Mouse (Mus musculus) lung, postnatal 0 days (tissue): ENCODE measurements around the gene Fam178b. TPM values are rescaled to one million over a fixed set of nuclear protein-coding genes. Genes with fewer than 3 reads are reported as not detected.
A peak's percentile ranks its signal among the peaks of the same experiment; 100 is the strongest.

Source experiments
- ATAC-seq: fragments of 200-750 bp; cut with Nextera tagmentation; 2 replicates; pipeline ENCODE4 v1.8.0; 2017; ENCODE audit warnings: moderate library complexity
- DNase-seq: peaks from one replicate; pipeline ENCODE4 v3.0.0-alpha.2; 2016; ENCODE audit warnings: low spot score
- H3K27ac ChIP-seq: fragments of 300-500 bp; sonication (generic); 2 replicates; pipeline ENCODE4 v1.5.1; 2014; ENCODE audit warnings: antibody characterized with exemption, mild to moderate bottlenecking, low read length, mixed read lengths
- H3K27me3 ChIP-seq: fragments of 300-500 bp; sonication (generic); replicated peaks from 2 replicates; pipeline ENCODE4 v1.6.1; 2014; ENCODE audit warnings: low read length, mixed read lengths; ENCODE audit not compliant: insufficient read depth
- H3K36me3 ChIP-seq: fragments of 300-500 bp; sonication (generic); 2 replicates; pipeline ENCODE4 v1.6.1; 2014; ENCODE audit warnings: low read length, mixed read lengths; ENCODE audit not compliant: insufficient read depth
- H3K4me1 ChIP-seq: fragments of 300-500 bp; sonication (generic); 2 replicates; pipeline ENCODE4 v1.6.1; 2014; ENCODE audit warnings: antibody characterized with exemption, low read depth, low read length, mixed read lengths; ENCODE audit not compliant: insufficient read depth
- H3K4me2 ChIP-seq: fragments of 300-500 bp; sonication (generic); replicated peaks from 2 replicates; pipeline ENCODE4 v1.6.1; 2014; ENCODE audit warnings: low read depth, mild to moderate bottlenecking, low read length, moderate library complexity, mixed read lengths
- H3K4me3 ChIP-seq: fragments of 300-500 bp; sonication (generic); 2 replicates; pipeline ENCODE4 v1.5.1; 2014; ENCODE audit warnings: low read depth, low read length
- H3K9ac ChIP-seq: fragments of 300-500 bp; sonication (generic); replicated peaks from 2 replicates; pipeline ENCODE4 v1.6.1; 2014; ENCODE audit warnings: low read depth, mild to moderate bottlenecking
- H3K9me3 ChIP-seq: fragments of 300-500 bp; sonication (generic); 2 replicates; pipeline ENCODE4 v1.6.1; 2016; ENCODE audit warnings: low read length, mixed read lengths
- CTCF ChIP-seq: IDR thresholded peaks from 2 replicates; pipeline ENCODE4 v1.5.1; 2016; ENCODE audit warnings: antibody characterized with exemption, mild to moderate bottlenecking
- EP300 ChIP-seq: IDR thresholded peaks from 2 replicates; pipeline ENCODE4 v1.6.1; 2016; ENCODE audit warnings: antibody characterized with exemption, mild to moderate bottlenecking, control low read depth
- WGBS: fragments of 180-500 bp; shearing (Covaris S2); extraction: QIAGEN DNeasy Blood & Tissue Kit; methylation state at CpG from one replicate; pipeline ENCODE4 v1.1.7; 2014; 5-methylcytosine and 5-hydroxymethylcytosine counted together
- polyA plus RNA-seq: library from polyadenylated mRNA; unstranded; fragments of >200 nt; fragmentation: Nextera tagmentation; extraction: Ambion mirVana; gene quantifications from 2 replicates; pipeline ENCODE4 v1.2.1, GENCODE M21; 2015

The Fam178b gene
- polyA plus RNA-seq, 1 experiment from 2014 or later: 5.1 TPM

GRCm38 (mm10) chr1:36567818-36568603, 115.0 kb downstream of the Fam178b start:
- Histone ChIP-seq H3K9ac (no peak overlapping the region), H3K27me3 (no peaks in the 10 kb centered on the region), H3K4me2 (no peak overlapping the region), H3K36me3 (no peaks in the 10 kb centered on the region), H3K27ac (peak overlapping the region; percentile 69; the same call in 1 of the 2 replicates), H3K4me1 (peaks cover 18% of the 10 kb centered on the region; the same call in 1 of the 2 replicates), H3K9me3 (no peaks in the 10 kb centered on the region), H3K4me3 (no peak overlapping the region)
- no peak for ATAC-seq
- 48% methylated on average over 21 of the region's 21 CpGs for WGBS
- TF ChIP-seq EP300 (no peak), CTCF (no peak)
- DNase-seq: no peak

- Histone ChIP-seq H3K27ac (no peak overlapping the region), H3K27me3 (no peaks in the 10 kb centered on the region), H3K9me3 (no peaks in the 10 kb centered on the region), H3K9ac (no peak overlapping the region), H3K4me2 (no peak overlapping the region), H3K36me3 (no peaks in the 10 kb centered on the region), H3K4me1 (peaks cover 14% of the 10 kb centered on the region; the same call in 1 of the 2 replicates), H3K4me3 (no peak overlapping the region)
- ATAC-seq: no peak
- WGBS: 21% methylated on average over 2 of the region's 2 CpGs
- TF ChIP-seq CTCF (no peak), EP300 (no peak)
- DNase-seq: no peak
Measured at GRCm38 (mm10) chr1:36566425-36566824, 116.6 kb downstream of the Fam178b start.

GRCm38 (mm10) chr1:36564101-36564500, 118.9 kb downstream of the Fam178b start:
- H3K36me3 ChIP-seq: no peaks in the 10 kb centered on the region
- H3K27ac ChIP-seq: no peak overlapping the region
- ATAC-seq (no peak), DNase-seq (no peak)
- TF ChIP-seq CTCF: no peak
- H3K4me1 ChIP-seq: peaks cover 5% of the 10 kb centered on the region
- no peak overlapping the region for H3K9ac ChIP-seq
- no peaks in the 10 kb centered on the region for H3K27me3 ChIP-seq
- H3K4me2 ChIP-seq: no peak overlapping the region
- H3K9me3 ChIP-seq: no peaks in the 10 kb centered on the region
- WGBS: 73% methylated on average over 6 of the region's 6 CpGs
- H3K4me3 ChIP-seq: no peak overlapping the region

GRCm38 (mm10) chr1:36563632-36564031, 119.4 kb downstream of the Fam178b start:
- no peak overlapping the region for H3K27ac ChIP-seq
- no peak overlapping the region for H3K9ac ChIP-seq
- no peaks in the 10 kb centered on the region for H3K36me3 ChIP-seq
- H3K4me1 ChIP-seq: peaks cover 6% of the 10 kb centered on the region
- DNase-seq (no peak), ATAC-seq (no peak)
- no peaks in the 10 kb centered on the region for H3K9me3 ChIP-seq
- WGBS: 77% methylated on average over 4 of the region's 4 CpGs
- no peaks in the 10 kb centered on the region for H3K27me3 ChIP-seq
- no peak overlapping the region for H3K4me2 ChIP-seq
- no peak for TF ChIP-seq EP300
- TF ChIP-seq CTCF: no peak
- H3K4me3 ChIP-seq: no peak overlapping the region

- H3K27me3 ChIP-seq: no peaks in the 10 kb centered on the region
- no peak overlapping the region for H3K27ac ChIP-seq
- H3K9ac ChIP-seq: no peak overlapping the region
- WGBS: 83% methylated on average over 2 of the region's 2 CpGs
- H3K9me3 ChIP-seq: no peaks in the 10 kb centered on the region
- H3K4me2 ChIP-seq: no peak overlapping the region
- no peak overlapping the region for H3K4me3 ChIP-seq
- H3K4me1 ChIP-seq: peaks cover 7% of the 10 kb centered on the region
- no peaks in the 10 kb centered on the region for H3K36me3 ChIP-seq
- DNase-seq: no peak
- ATAC-seq: no peak
- no peak for TF ChIP-seq CTCF
- TF ChIP-seq EP300: no peak
Measured at GRCm38 (mm10) chr1:36563197-36563596, 119.8 kb downstream of the Fam178b start.

DNA sequence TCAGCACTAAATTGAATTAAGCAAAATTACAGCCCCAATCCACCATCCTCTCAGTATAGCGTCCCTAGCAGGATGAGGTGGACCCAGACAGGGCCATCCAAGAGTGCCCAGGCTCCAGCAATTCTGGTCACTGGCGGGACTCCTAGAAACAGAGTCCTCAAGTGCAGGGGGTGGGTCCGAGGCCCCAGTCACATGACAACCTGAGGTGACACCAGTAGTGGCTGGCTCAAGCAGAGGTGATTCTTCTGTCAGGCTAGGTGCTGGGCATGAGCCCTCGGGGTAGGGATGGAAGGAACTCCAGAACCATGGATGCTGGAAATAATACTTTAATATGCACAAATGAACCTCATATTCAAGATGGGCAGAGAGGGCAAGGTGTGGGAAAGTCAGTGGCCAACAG, 120.6 kb downstream of the Fam178b start:
- no peak overlapping the region for H3K4me3 ChIP-seq
- no peak overlapping the region for H3K9ac ChIP-seq
- no peaks in the 10 kb centered on the region for H3K36me3 ChIP-seq
- WGBS: 60% methylated on average over 4 of the region's 4 CpGs
- H3K4me2 ChIP-seq: no peak overlapping the region
- no peak for TF ChIP-seq CTCF
- TF ChIP-seq EP300: no peak
- no peak for ATAC-seq
- no peaks in the 10 kb centered on the region for H3K9me3 ChIP-seq
- H3K27ac ChIP-seq: no peak overlapping the region
- no peak for DNase-seq
- H3K27me3 ChIP-seq: no peaks in the 10 kb centered on the region
- peaks cover 7% of the 10 kb centered on the region for H3K4me1 ChIP-seq
